Mouse (Mus musculus) ES-E14 (cell line): Measurements from ENCODE around the gene Ldah.

Source experiments
- MAFK ChIP-seq: IDR thresholded peaks from 2 replicates; pipeline ENCODE4 v1.6.1; 2014; ENCODE audit warnings: mild to moderate bottlenecking, low read depth, low read length, inconsistent platforms; ENCODE audit not compliant: insufficient read depth
- ZC3H11A ChIP-seq: IDR thresholded peaks from 2 replicates; pipeline ENCODE4 v1.6.1; 2012; ENCODE audit warnings: low read depth, mild to moderate bottlenecking, inconsistent platforms, low read length, borderline replicate concordance

DNA sequence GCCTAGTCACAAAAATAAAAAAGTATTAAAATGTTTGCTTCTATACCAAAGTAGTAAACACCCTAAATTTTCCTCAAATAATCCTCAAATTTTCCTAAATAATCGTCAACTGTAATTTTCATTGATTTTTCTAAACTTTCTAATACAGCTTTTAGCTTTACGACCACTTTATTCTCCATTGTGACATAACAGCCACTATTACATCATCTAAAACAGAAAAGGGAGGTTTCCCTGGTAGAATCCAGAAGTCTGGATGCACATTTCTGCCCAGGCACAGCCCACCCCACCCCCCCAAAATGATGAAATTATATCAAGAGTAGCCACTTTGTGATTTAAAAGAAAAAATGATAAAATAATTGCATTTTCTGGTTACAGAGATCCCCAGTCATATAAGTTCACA, 88.2 kb downstream of the Ldah start:
- TF ChIP-seq MAFK (no peak), ZC3H11A (no peak)
